Mouse (Mus musculus) heart, postnatal 10 days (tissue): ENCODE measurements around the gene Gpr137. TPM values are rescaled to one million over a fixed set of nuclear protein-coding genes. Genes with fewer than 3 reads are reported as not detected.

Source experiments
- DNase-seq, 2 experiments: peaks; one replicate each; pipeline ENCODE4 v3.0.0; 2021
- intact Hi-C: fragments of 180-260 bp; cut with DNase I; formaldehyde crosslinking; loops from one replicate; pipeline ENCODE4 v1.15.1; 2025
- total RNA-seq, 2 experiments: library from RNA; stranded (reverse); gene quantifications; 2 replicates each; pipeline ENCODE4 v1.2.3; 2021

Gpr137 gene
- total RNA-seq, 2 experiments from 2014 or later: 28.8 to 32.4 TPM

DNA sequence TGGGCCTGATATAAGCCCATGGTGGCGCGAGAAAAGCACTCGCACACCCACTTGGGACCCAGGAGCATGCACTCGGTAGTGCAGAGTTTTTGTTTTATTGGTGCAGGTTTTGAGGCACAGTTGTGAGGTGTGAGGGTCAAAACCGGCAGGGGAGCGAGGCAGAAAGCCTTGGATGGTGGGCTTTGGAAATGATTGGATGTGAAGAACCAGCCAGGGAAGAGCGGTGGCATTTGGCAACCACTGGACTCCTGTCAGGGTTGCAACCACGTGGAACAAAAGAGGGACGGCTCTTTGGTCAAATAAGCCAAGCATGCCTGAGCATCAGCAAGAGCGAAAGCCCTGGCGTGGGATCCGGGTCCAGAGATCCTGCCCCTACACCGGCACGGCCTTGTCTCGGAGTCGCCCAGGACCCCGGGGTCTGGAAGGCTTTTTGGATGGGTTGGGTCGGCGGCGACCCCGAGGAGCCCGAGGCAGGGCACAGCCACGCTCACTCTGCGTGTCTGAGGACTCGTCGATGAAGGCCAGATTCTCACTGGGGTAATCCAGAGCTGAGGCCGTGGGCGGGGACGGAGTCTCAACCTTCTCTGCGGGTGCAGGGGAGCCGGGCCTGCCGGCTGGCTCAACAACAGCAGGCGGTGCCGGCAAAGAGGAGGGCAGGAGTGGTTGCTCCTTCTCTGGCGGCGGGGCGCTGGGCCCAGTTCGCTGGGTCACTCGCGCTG, 16.5 kb downstream of the Gpr137 start:
- intact Hi-C loops: loop anchor here (2.0 kb wide), 3 partner anchors 43 to 95 kb away; no protein-coding TSS in a partner anchor
- no peak for DNase-seq

DNA sequence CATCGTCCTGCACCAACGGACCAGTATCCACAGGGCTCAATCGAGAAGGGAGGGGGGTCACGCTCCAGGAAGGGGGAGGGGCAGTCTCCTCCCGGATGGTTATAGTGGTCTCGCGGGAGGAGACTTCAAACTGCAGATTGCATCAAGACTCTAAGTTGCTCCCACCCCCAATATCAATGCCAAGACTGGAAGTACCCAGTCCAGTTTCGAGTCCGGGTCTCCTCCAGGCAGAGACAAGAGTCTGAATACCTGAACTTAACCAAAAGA, 17.0 kb downstream of the Gpr137 start, which contains the start of gene Catsperz:
Gene Catsperz (minus strand): TSS at position 74 of the 267 bp plus-strand sequence.
- intact Hi-C loops: loop anchor here (2.0 kb wide), 3 partner anchors 44 to 96 kb away; no protein-coding TSS in a partner anchor
- no peak for DNase-seq

GRCm38 (mm10) chr19:6924461-6925306, 17.6 kb downstream of the Gpr137 start:
- intact Hi-C loops: loop anchor here (2.0 kb wide), 3 partner anchors 44 to 96 kb away; no protein-coding TSS in a partner anchor
- peak; percentile 90 to 93 for DNase-seq

GRCm38 (mm10) chr19:6922901-6923735, 19.2 kb downstream of the Gpr137 start:
- DNase-seq: no peak
- intact Hi-C loops: loop anchor here (2.0 kb wide), 1 partner anchor 18 kb away; the partner anchor contains the start of gene Bad

DNA sequence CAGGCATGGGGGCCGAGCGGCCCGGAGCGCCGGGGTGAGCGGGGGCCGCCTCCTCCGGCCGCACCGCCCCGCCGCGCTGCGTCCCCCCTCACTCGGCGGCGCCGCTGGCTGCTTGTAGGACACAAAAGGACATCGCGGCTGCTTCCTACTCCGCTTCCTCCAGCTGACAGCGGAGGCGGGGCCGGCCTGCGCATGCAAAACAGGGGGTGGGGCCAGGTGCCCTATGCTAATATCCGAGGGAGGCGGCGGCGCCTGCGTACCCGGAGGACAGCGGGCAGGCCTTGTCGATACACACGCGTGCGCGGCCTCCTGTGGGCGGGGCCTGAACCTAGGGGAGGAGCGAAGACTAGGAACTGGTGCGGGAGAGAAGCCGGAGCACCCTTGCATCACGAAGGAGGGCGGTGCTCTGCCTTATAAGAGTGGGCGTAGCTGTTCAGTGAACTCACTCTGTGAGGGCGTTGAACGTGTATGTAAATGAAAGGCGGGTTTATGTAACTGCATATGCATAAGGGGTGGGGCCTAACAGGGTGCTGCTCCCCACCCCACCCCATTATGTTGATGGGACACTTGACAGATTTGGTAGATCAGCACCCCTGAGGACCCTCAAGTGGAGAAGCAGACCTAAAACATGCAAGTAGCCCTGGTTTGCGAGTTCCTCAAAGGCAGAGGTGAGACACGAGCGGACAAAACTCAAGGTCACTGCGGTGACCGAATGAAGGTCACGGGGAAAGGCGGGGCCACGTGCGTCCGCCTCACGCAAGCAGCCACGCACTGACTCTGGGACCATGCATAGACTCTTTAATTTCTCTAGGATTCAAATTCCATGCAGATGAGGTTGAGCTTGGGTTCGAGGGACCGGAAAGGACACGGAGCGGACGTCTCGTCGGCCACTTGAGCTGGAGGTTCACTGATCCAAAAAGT, 20.4 kb downstream of the Gpr137 start, which contains the start of gene Esrra:
Gene Esrra (minus strand): TSS at position 167 of the 921 bp plus-strand sequence.
- intact Hi-C loops: loop anchor here (2.0 kb wide), 1 partner anchor 19 kb away; the partner anchor contains the start of gene Bad
- peak; percentile 100 for DNase-seq

GRCm38 (mm10) chr19:6920741-6921636, 21.3 kb downstream of the Gpr137 start:
- peak in 1 of 2 experiments; percentile 68 for DNase-seq
- intact Hi-C loops: loop anchor here (1.0 kb wide), 1 partner anchor 9 kb away; no protein-coding TSS in a partner anchor

DNA sequence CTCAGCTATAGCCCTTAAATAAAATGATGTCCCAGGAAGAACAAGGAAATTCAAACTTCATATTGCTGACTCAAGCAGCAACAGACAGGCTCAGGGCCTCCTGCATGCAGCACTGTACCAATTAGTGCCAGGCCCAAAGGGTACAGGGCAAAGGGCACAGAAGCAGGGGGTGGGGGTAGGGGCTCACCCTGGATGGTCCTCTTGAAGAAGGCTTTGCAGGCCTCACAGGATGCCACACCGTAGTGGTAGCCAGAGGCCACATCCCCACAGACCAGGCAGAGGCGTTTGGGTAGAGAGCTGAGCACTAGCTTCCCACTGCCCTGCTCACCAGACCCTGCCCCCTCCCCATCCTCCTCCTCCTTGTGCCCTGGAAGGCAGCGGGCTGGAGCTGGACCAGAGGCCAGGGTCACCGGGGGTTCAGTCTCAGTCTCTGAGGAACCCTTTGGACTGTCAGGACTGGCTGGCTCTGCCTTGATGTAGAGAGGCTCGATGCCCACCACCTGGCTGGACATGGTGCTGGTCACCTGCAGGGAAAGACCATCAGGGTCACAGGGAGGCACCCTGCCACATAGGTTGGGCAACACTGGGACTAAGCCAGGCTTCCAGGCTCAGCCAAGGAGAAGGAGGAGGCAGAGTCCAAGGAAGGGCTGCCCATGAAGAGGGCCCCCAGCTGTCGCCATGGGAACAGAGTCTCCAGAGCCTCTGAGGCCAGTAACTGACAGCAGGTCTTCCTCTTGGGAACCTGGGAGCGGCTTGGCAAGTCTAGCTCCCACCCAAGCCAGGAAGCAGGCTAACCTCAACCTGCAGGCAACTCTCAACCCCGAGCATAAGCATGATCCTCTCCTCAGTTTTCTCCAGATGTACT, 22.2 kb downstream of the Gpr137 start:
- intact Hi-C loops: loop anchor here (1.0 kb wide), 1 partner anchor 8 kb away; no protein-coding TSS in a partner anchor
- peak in 1 of 2 experiments; percentile 50 for DNase-seq

- DNase-seq: no peak
- intact Hi-C loops: no loop called here
Observed at GRCm38 (mm10) chr19:6919431-6919830, 22.8 kb downstream of the Gpr137 start.

- intact Hi-C loops: no loop called here
- DNase-seq: no peak
Observed at GRCm38 (mm10) chr19:6918321-6918720, 24.0 kb downstream of the Gpr137 start.

DNA sequence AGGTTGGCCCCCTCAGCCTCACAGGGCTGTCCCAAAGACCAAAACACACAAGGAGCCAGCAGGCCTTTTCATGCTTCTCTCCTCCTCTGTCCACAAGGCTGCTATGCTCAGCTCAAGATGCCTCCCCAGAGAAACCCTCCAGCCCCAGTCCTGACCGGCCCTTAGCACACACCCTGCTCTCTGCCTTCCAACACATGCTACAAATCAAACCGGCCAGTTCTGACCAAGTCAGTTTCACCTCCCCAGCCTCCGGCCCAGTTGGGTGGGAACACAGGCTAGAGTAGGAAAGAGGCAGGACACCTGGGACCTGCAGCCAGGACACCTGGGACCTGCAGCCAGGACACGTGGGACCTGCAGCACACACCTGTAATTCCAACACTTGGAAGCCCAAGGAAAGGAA, 25.8 kb downstream of the Gpr137 start:
- intact Hi-C loops: no loop called here
- no peak for DNase-seq

DNA sequence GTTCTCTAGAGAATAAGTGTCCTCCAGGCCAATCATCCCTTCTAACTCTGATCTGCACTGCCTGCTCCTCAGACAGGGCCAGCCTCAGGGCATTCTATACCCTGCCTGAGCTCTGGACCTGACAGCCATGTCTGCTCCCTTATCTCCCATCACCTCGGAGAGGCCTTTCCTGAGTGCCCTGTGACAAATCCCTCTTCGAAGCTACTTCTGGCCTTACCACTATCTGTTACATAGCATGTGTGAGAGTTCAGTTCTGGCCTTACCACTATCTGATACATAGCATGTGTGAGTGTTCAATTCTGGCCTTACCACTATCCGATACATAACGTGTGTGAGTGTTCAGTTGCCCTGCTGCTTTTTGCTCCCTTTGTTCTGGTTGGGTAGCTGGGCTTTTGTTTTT, 27.0 kb downstream of the Gpr137 start:
- intact Hi-C loops: no loop called here
- DNase-seq: no peak

GRCm38 (mm10) chr19:6914540-6914939, 27.7 kb downstream of the Gpr137 start:
- no peak for DNase-seq
- intact Hi-C loops: no loop called here

- DNase-seq: peak; percentile 66 to 73
- intact Hi-C loops: no loop called here
Observed at GRCm38 (mm10) chr19:6913991-6914390, 28.3 kb downstream of the Gpr137 start.

DNA sequence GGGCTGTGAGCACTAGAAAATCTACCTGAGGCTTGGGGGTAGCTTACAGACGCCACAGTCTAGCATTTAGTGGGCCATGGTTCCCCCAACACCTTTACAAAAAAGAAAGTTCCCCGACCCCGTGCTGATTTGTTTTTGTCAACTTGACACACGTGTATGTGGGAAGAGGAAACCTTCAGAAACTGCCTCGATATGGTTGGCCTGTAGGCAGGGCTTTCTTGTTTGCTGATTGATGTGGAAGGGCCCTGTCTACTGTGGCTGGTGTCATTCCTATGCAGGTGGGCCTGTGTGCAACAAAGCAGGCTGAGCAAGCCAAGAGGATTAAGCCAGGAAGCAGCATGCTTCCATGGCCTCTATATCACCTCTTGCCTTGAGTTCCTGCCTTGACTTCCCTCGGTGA, 29.2 kb downstream of the Gpr137 start:
- no peak for DNase-seq
- intact Hi-C loops: no loop called here

- intact Hi-C loops: loop anchor here (1.0 kb wide), 1 partner anchor 8 kb away; no protein-coding TSS in a partner anchor
- DNase-seq: no peak
Observed at GRCm38 (mm10) chr19:6912205-6912970, 29.9 kb downstream of the Gpr137 start.
